Mouse (Mus musculus) cerebellum, postnatal 25 days (tissue): ENCODE results near the gene Gart.
A peak's percentile ranks its signal among the peaks of the same experiment; 100 is the strongest.

Experiments used
- DNase-seq, 2 experiments: peaks; one replicate each; pipeline ENCODE4 v3.0.0; 2021; ENCODE audit warnings: mixed read lengths in 2 of 2

Gart gene

GRCm38 (mm10) chr16:91606958-91607357 is 39.8 kb downstream of the Gart start:
- DNase-seq, result no peak

GRCm38 (mm10) chr16:91605156-91605555 is 41.6 kb downstream of the Gart start:
- no peak for DNase-seq

GRCm38 (mm10) chr16:91601693-91602092 is 45.1 kb downstream of the Gart start:
- no peak for DNase-seq

GRCm38 (mm10) chr16:91601081-91601480 is 45.7 kb downstream of the Gart start:
- DNase-seq, result no peak

GRCm38 (mm10) chr16:91599242-91599641 is 47.5 kb downstream of the Gart start:
- no peak for DNase-seq

- peak; percentile 100 for DNase-seq
These were observed 49.1 kb downstream of the Gart start, which contains the start of gene Tmem50b for GRCm38 (mm10) chr16:91597672-91598010. TSS of gene Tmem50b (minus strand) at chr16:91597800.

- peak in 1 of 2 experiments; percentile 53 for DNase-seq
These were observed 49.7 kb downstream of the Gart start for GRCm38 (mm10) chr16:91596779-91597671.

GRCm38 (mm10) chr16:91596397-91596778 is 50.4 kb downstream of the Gart start:
- no peak for DNase-seq

GRCm38 (mm10) chr16:91595076-91595475 is 51.7 kb downstream of the Gart start:
- DNase-seq, result peak; percentile 81 to 89

GRCm38 (mm10) chr16:91593262-91593661 is 53.5 kb downstream of the Gart start:
- no peak for DNase-seq

GRCm38 (mm10) chr16:91592162-91592561 is 54.6 kb downstream of the Gart start:
- DNase-seq, result no peak

- DNase-seq, result no peak
These were observed 58.0 kb downstream of the Gart start for GRCm38 (mm10) chr16:91588703-91589102.

GRCm38 (mm10) chr16:91587730-91588453 is 58.9 kb downstream of the Gart start:
- DNase-seq, result no peak

GRCm38 (mm10) chr16:91586244-91586643 is 60.5 kb downstream of the Gart start:
- no peak for DNase-seq

GRCm38 (mm10) chr16:91585617-91586016 is 61.1 kb downstream of the Gart start:
- DNase-seq, result no peak

- DNase-seq, result peak in 1 of 2 experiments; percentile 58
These were observed 64.4 kb downstream of the Gart start for GRCm38 (mm10) chr16:91582307-91582706.

- peak in 1 of 2 experiments; percentile 46 for DNase-seq
These were observed 67.6 kb downstream of the Gart start for GRCm38 (mm10) chr16:91578980-91579720.

GRCm38 (mm10) chr16:91575151-91575550 is 71.6 kb downstream of the Gart start:
- DNase-seq, result no peak
